Mouse (Mus musculus) lung, embryonic 14.5 days (tissue): ENCODE results near the gene Olfr1206. TPM values are rescaled to one million over a fixed set of nuclear protein-coding genes. Genes with fewer than 3 reads are reported as not detected.

Experiments
- ATAC-seq: fragments of 200-750 bp; cut with Nextera tagmentation; 2 replicates; pipeline ENCODE4 v1.8.0; 2017; ENCODE audit warnings: mild to moderate bottlenecking, moderate TSS enrichment, moderate library complexity; ENCODE audit not compliant: insufficient read depth
- DNase-seq: peaks from one replicate; pipeline ENCODE4 v3.0.0-alpha.2; 2015
- H3K27ac ChIP-seq: fragments of 300-500 bp; sonication (generic); 2 replicates; pipeline ENCODE4 v1.5.1; 2014; ENCODE audit warnings: low read depth, mild to moderate bottlenecking, moderate library complexity
- H3K27me3 ChIP-seq: fragments of 300-500 bp; sonication (generic); 2 replicates; pipeline ENCODE4 v1.6.1; 2014; ENCODE audit warnings: low read length, control low read depth; ENCODE audit not compliant: insufficient read depth
- H3K36me3 ChIP-seq: fragments of 300-500 bp; sonication (generic); 2 replicates; pipeline ENCODE4 v1.6.1; 2014; ENCODE audit warnings: control low read depth; ENCODE audit not compliant: insufficient read depth
- H3K4me1 ChIP-seq: fragments of 300-500 bp; sonication (generic); 2 replicates; pipeline ENCODE4 v1.6.1; 2014; ENCODE audit warnings: antibody characterized with exemption, control low read depth; ENCODE audit not compliant: insufficient read depth
- H3K4me2 ChIP-seq: fragments of 300-500 bp; sonication (generic); 2 replicates; pipeline ENCODE4 v1.6.1; 2014; ENCODE audit warnings: mild to moderate bottlenecking
- H3K4me3 ChIP-seq: fragments of 300-500 bp; sonication (generic); 2 replicates; pipeline ENCODE4 v1.5.1; 2014; ENCODE audit warnings: low read depth, low read length
- H3K9ac ChIP-seq: fragments of 300-500 bp; sonication (generic); 2 replicates; pipeline ENCODE4 v1.6.1; 2014
- H3K9me3 ChIP-seq: fragments of 300-500 bp; sonication (generic); 2 replicates; pipeline ENCODE4 v1.6.1; 2016; ENCODE audit warnings: low read depth, low read length, control low read depth
- CTCF ChIP-seq: IDR thresholded peaks from 2 replicates; pipeline ENCODE4 v1.5.1; 2016; ENCODE audit warnings: antibody characterized with exemption, low read depth
- WGBS: fragments of 180-500 bp; shearing (Covaris S2); extraction: QIAGEN DNeasy Blood & Tissue Kit; methylation state at CpG from one replicate; pipeline ENCODE4 v1.1.7; 2014; 5-methylcytosine and 5-hydroxymethylcytosine counted together
- polyA plus RNA-seq: library from polyadenylated mRNA; unstranded; fragments of >200 nt; fragmentation: Nextera tagmentation; extraction: Ambion mirVana; gene quantifications from 2 replicates; pipeline ENCODE4 v1.2.1, GENCODE M21; 2014

Olfr1206 gene
- polyA plus RNA-seq, result not detected in 2 replicates

DNA sequence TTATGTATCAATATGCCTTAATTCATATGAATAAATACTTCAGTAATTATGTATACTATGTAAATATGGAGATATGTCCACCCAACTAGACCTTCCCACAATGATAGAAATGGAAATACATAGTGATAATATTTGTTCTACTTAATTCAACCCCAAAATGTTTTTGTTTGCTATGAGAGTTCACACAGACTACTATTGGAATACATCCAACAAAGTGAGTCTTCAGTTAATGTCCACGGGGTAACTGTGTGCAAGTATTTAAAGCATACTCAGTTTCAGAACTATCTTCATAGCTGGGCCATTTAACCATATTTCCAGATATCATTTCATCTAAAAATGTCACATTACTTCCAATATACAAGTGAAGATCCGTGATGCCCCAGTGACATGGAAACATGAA is at the start of gene Olfr1206:
Gene Olfr1206 (plus strand): TSS at position 301 of the 400 bp plus-strand sequence.
- Histone ChIP-seq H3K9me3 (no peaks in the 10 kb centered on the region), H3K4me2 (no peak within 1 kb of the TSS), H3K4me1 (no peaks in the 10 kb centered on the region), H3K36me3 (no peaks in the 10 kb centered on the region), H3K27ac (no peak within 1 kb of the TSS), H3K4me3 (no peak within 1 kb of the TSS), H3K9ac (no peak within 1 kb of the TSS), H3K27me3 (no peaks in the 10 kb centered on the region)
- DNase-seq, result no peak
- TF ChIP-seq CTCF, result no peak
- no peak for ATAC-seq
- WGBS, result 66% methylated on average over 2 of the region's 2 CpGs

DNA sequence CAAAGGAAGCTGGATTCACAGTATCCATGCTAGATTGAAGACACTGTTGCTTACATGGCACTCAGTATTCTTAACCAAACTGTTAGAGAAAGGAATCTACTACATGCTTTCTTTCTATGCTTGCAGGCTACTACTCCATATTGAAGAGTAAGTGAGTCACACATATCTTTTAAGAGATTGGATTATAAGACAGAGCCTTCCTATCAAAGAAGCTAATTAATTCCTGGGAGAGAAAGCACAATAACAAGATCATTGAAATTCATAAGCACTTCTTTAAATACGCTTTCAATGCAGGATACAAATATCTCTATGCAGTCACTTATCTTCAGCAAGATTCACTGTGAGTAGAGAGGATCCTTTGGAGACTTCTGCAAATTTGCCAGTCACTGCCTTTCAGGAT is 48.8 kb upstream of the Olfr1206 start, which contains the start of gene Olfr1202:
Gene Olfr1202 (plus strand): TSS at position 301 of the 400 bp plus-strand sequence.
- no peak for ATAC-seq
- no peaks in the 10 kb centered on the region for H3K9me3 ChIP-seq
- H3K27me3 ChIP-seq, result no peaks in the 10 kb centered on the region
- H3K36me3 ChIP-seq, result no peaks in the 10 kb centered on the region
- 73% methylated on average over 1 of the region's 1 CpGs for WGBS
- H3K9ac ChIP-seq, result no peak within 1 kb of the TSS
- TF ChIP-seq CTCF, result no peak
- H3K4me1 ChIP-seq, result no peaks in the 10 kb centered on the region
- DNase-seq, result no peak
- H3K4me3 ChIP-seq, result no peak within 1 kb of the TSS
- H3K27ac ChIP-seq, result no peak within 1 kb of the TSS
- H3K4me2 ChIP-seq, result no peak within 1 kb of the TSS

DNA sequence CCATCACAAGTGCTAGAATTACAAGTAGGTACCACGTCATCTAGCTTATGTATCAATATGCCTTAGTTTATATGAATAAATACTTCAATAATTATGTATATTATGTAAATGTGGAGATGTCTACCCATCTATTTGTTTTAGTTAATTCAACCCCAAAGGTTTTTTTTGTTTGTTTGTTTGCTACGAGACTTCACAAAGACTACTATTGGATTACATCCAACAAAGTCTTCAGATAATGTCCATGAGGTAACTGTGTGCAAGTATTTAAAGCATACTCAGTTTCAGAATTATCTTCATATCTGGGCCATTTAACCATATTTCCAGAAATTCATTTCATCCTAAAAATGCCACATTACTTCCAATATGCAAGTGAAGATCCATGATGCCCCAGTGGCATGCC is 33.6 kb upstream of the Olfr1206 start, which contains the start of gene Olfr1205:
Gene Olfr1205 (plus strand): TSS at position 301 of the 400 bp plus-strand sequence.
- Histone ChIP-seq H3K4me2 (no peak within 1 kb of the TSS), H3K4me1 (no peaks in the 10 kb centered on the region), H3K36me3 (no peaks in the 10 kb centered on the region), H3K4me3 (no peak within 1 kb of the TSS), H3K9me3 (no peaks in the 10 kb centered on the region), H3K27me3 (no peaks in the 10 kb centered on the region), H3K27ac (no peak within 1 kb of the TSS), H3K9ac (no peak within 1 kb of the TSS)
- WGBS, result 84% methylated on average over 2 of the region's 2 CpGs
- ATAC-seq, result no peak
- TF ChIP-seq CTCF, result no peak
- no peak for DNase-seq

DNA sequence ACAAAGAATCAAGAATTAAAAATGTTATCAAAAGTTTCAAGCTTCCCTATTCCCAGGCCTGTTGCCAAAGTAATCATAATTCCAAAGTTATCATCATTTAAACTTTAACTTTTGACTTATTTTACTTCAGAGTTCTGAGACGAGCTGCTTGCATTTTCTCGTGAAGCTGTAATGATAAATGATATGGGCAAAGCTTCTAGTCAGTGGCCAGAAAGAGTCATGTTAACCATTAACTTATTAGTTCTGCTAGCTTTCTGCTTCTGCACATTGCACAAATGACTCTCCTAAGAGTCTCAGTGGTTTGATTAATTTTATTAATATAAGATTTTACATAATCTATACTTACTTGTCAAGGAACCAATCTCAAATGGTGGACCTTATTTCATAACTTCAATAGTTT is 24.6 kb upstream of the Olfr1206 start:
- no peaks in the 10 kb centered on the region for H3K9me3 ChIP-seq
- H3K27ac ChIP-seq, result no peak overlapping the region
- WGBS, result 44% methylated on average over 2 of the region's 2 CpGs
- DNase-seq, result no peak
- H3K4me2 ChIP-seq, result no peak overlapping the region
- no peaks in the 10 kb centered on the region for H3K4me1 ChIP-seq
- H3K9ac ChIP-seq, result no peak overlapping the region
- H3K27me3 ChIP-seq, result no peaks in the 10 kb centered on the region
- H3K36me3 ChIP-seq, result no peaks in the 10 kb centered on the region
- ATAC-seq, result no peak
- TF ChIP-seq CTCF, result no peak
- no peak overlapping the region for H3K4me3 ChIP-seq

DNA sequence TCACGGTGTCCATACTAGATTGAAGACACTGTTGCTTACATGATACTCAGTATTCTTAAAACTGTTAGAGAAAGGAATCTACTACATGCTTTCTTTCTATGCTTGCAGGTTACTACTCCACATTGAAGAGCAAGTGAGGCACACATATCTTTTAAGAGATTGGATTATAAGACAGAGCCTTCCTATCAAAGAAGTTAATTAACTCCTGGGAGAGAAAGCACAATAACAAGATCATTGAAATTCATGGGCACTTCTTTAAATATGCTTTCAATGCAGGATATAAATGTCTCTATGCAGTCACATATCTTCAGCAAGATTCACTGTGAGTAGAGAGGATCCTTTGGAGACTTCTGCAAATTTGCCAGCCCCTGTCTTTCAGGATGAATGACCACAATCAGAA is 14.0 kb upstream of the Olfr1206 start, which contains the start of gene Olfr1204:
Gene Olfr1204 (plus strand): TSS at position 301 of the 400 bp plus-strand sequence.
- H3K27me3 ChIP-seq, result no peaks in the 10 kb centered on the region
- TF ChIP-seq CTCF, result no peak
- no peaks in the 10 kb centered on the region for H3K9me3 ChIP-seq
- WGBS, result 87% methylated on average over 1 of the region's 1 CpGs
- DNase-seq (no peak), ATAC-seq (no peak)
- no peak within 1 kb of the TSS for H3K9ac ChIP-seq
- no peaks in the 10 kb centered on the region for H3K4me1 ChIP-seq
- H3K4me3 ChIP-seq, result no peak within 1 kb of the TSS
- no peak within 1 kb of the TSS for H3K27ac ChIP-seq
- no peaks in the 10 kb centered on the region for H3K36me3 ChIP-seq
- no peak within 1 kb of the TSS for H3K4me2 ChIP-seq

DNA sequence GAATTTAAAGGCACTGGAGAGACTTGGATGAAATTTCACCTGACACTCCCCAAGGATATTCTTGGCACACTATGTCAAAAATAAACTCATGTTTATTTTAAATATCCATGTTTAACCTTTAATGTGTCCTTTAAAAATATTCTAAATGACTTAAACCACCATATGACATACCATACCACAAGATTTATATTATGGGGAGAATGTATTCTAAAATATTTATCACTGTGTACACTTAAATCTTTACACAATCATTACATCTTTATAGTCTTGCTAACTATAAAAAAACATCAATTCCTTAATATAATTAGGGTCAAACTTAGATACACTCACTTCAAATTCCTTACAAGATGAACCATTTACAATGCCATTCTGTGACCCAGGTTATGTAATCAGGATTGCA is 39.2 kb downstream of the Olfr1206 start, which contains the start of gene Olfr1208:
Gene Olfr1208 (minus strand): TSS at position 101 of the 400 bp plus-strand sequence.
- H3K4me1 ChIP-seq, result no peaks in the 10 kb centered on the region
- no peak within 1 kb of the TSS for H3K4me3 ChIP-seq
- ATAC-seq, result no peak
- no peak for TF ChIP-seq CTCF
- no peak within 1 kb of the TSS for H3K9ac ChIP-seq
- H3K36me3 ChIP-seq, result no peaks in the 10 kb centered on the region
- no peak within 1 kb of the TSS for H3K27ac ChIP-seq
- no peak within 1 kb of the TSS for H3K4me2 ChIP-seq
- no peaks in the 10 kb centered on the region for H3K27me3 ChIP-seq
- no peak for DNase-seq
- no peaks in the 10 kb centered on the region for H3K9me3 ChIP-seq

DNA sequence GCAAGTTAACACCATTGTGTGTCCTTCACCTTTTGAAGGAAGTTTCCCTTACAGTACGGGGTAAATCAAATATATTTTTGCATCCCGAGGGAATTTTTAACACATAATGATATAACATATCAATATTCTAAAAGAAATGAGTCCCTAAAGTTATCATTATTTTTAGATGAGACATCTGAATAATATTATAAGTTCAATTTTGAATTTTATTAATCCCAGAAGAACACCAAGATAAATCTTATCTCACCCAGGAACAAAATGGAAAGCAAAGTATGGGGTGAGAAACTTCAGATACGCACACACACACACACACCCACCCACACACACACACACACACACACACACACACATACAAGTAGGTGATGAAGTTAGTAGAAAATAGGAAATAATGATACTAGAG is 52.0 kb downstream of the Olfr1206 start, which contains the start of gene Olfr1209:
Gene Olfr1209 (minus strand): TSS at position 101 of the 400 bp plus-strand sequence.
- 87% methylated on average over 3 of the region's 3 CpGs for WGBS
- Histone ChIP-seq H3K36me3 (no peaks in the 10 kb centered on the region), H3K27ac (no peak within 1 kb of the TSS), H3K9me3 (no peaks in the 10 kb centered on the region), H3K27me3 (no peaks in the 10 kb centered on the region), H3K4me3 (no peak within 1 kb of the TSS), H3K4me2 (no peak within 1 kb of the TSS), H3K4me1 (no peaks in the 10 kb centered on the region), H3K9ac (no peak within 1 kb of the TSS)
- no peak for TF ChIP-seq CTCF
- DNase-seq (no peak), ATAC-seq (no peak)

Other genes with a start within 250 kb of the Olfr1206 start
- gene Olfr1191-ps1, start 222.7 kb upstream of the Olfr1206 start, polyA plus RNA-seq, result not detected in 2 replicates
- gene Olfr1192-ps1, start 214.7 kb upstream of the Olfr1206 start, polyA plus RNA-seq, result not detected in 2 replicates
- gene Olfr1193, start 187.6 kb upstream of the Olfr1206 start, polyA plus RNA-seq, result not detected in 2 replicates
- not detected in 2 replicates for gene Olfr1195, start 174.0 kb upstream of the Olfr1206 start, polyA plus RNA-seq
- not detected in 2 replicates for gene Olfr1196, start 158.6 kb upstream of the Olfr1206 start, polyA plus RNA-seq
- gene Olfr1197, start 130.9 kb upstream of the Olfr1206 start, polyA plus RNA-seq, result not detected in 2 replicates
- gene Olfr1198, start 111.9 kb upstream of the Olfr1206 start, polyA plus RNA-seq, result not detected in 2 replicates
- not detected in 2 replicates for gene Olfr1199, start 102.8 kb upstream of the Olfr1206 start, polyA plus RNA-seq
- not detected in 2 replicates for gene Olfr1200, start 92.7 kb upstream of the Olfr1206 start, polyA plus RNA-seq
- gene Olfr1201, start 70.2 kb upstream of the Olfr1206 start, polyA plus RNA-seq, result not detected in 2 replicates
- gene Olfr1202, start 48.7 kb upstream of the Olfr1206 start, polyA plus RNA-seq, result not detected in 2 replicates
- gene Olfr1205, start 33.5 kb upstream of the Olfr1206 start, polyA plus RNA-seq, result not detected in 2 replicates
- gene Olfr1204, start 13.9 kb upstream of the Olfr1206 start, polyA plus RNA-seq, result not detected in 2 replicates
- gene Olfr1208, start 39.1 kb downstream of the Olfr1206 start, polyA plus RNA-seq, result not detected in 2 replicates
- gene Olfr1209, start 51.9 kb downstream of the Olfr1206 start, polyA plus RNA-seq, result not detected in 2 replicates
- gene Olfr1211, start 74.9 kb downstream of the Olfr1206 start, polyA plus RNA-seq, result not detected in 2 replicates
- not detected in 2 replicates for gene Olfr1212, start 90.7 kb downstream of the Olfr1206 start, polyA plus RNA-seq
- gene Gm13762, start 117.0 kb downstream of the Olfr1206 start, polyA plus RNA-seq, result not detected in 2 replicates
- not detected in 2 replicates for gene Olfr1214, start 129.4 kb downstream of the Olfr1206 start, polyA plus RNA-seq
- gene Olfr1215, start 143.7 kb downstream of the Olfr1206 start, polyA plus RNA-seq, result not detected in 2 replicates
- not detected in 2 replicates for gene Olfr1216, start 155.1 kb downstream of the Olfr1206 start, polyA plus RNA-seq
- gene Olfr1217, start 168.8 kb downstream of the Olfr1206 start, polyA plus RNA-seq, result not detected in 2 replicates
- not detected in 2 replicates for gene Olfr1218, start 198.0 kb downstream of the Olfr1206 start, polyA plus RNA-seq
- gene Olfr1219, start 220.3 kb downstream of the Olfr1206 start, polyA plus RNA-seq, result not detected in 2 replicates
- not detected in 2 replicates for gene Olfr1220, start 243.6 kb downstream of the Olfr1206 start, polyA plus RNA-seq